Mouse (Mus musculus): Measurements from ENCODE around the gene Pcyt1a. TPM values are rescaled to one million over a fixed set of nuclear protein-coding genes. Genes with fewer than 3 reads are reported as not detected.

Pcyt1a gene
- polyA plus RNA-seq, 1 experiment from 2014 or later = 38.6 TPM

DNA sequence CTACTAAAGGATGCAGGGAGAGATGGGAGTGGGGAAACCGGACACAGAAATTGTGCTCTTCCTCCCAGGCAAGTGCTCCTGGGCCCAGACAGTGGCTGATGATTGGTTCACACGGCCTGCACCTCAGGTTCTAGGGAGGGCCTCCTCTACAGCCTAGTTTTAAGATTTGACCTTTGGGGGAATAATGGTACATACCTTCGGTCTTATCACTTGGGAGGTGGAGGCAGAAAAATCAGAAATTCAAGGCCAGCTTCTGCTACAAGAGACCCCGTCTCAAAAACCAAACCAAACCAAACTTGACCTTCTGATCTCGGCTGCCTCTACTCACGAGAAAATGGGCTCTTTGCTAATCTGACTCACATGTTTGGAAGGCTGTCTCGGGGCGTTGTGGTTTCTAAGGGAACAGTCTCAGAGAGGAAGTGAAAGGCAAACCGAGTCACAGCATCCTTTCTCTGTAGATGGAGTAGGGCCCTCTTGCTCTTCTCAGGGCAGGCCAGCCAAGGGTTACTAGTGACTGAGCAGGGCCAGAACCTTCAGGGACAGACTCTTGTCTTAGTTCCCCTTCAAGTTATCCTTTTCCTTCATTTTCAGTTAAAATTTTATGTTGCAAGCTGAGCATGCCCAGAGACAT, 29.3 kb upstream of the Pcyt1a start:
- DNase-seq = no peak
- H3K27ac ChIP-seq = no peak overlapping the region
- no peak overlapping the region for H3K4me2 ChIP-seq
- no peak overlapping the region for H3K9ac ChIP-seq
- no peak overlapping the region for H3K4me3 ChIP-seq (replicated peaks)
- H3K27me3 ChIP-seq = no peaks in the 10 kb centered on the region
- no peaks in the 10 kb centered on the region for H3K36me3 ChIP-seq
- 43% methylated on average over 9 of the region's 9 CpGs for WGBS (ENCODE audit: insufficient replicate concordance)
- ATAC-seq (ENCODE audit: low read depth) = no peak
- H3K4me1 ChIP-seq (replicated peaks) = 0 out of 2 replicates have a peak, but pooled peaks cover 4% of the 10 kb centered on the region
- no peaks in the 10 kb centered on the region for H3K9me3 ChIP-seq (replicated peaks)

DNA sequence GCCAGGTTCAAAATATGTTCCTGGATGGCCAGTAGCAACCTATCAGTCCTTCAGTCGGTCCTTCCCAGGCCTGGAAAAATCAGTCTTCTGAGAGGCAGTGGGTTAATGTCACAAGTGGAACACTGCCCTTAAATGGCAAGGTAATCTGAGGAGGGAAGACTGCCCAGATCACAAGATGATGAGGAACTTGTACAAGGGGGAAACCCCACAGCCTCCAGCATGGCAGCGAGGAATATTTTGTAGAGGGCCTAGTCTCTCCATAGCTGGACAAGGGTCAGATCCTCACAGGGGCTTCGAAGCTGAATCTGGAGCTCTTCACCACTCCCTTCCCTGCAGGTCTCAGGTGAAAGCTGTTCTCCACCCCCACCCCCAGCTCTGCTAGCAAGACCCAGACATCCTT, 27.9 kb upstream of the Pcyt1a start:
- Histone ChIP-seq H3K9ac (no peak overlapping the region), H3K4me2 (no peak overlapping the region), H3K9me3 (replicated peaks) (no peaks in the 10 kb centered on the region), H3K27ac (no peak overlapping the region), H3K4me3 (replicated peaks) (no peak overlapping the region), H3K4me1 (replicated peaks) (0 out of 2 replicates have a peak, but pooled peaks cover 4% of the 10 kb centered on the region), H3K27me3 (no peaks in the 10 kb centered on the region), H3K36me3 (no peaks in the 10 kb centered on the region)
- DNase-seq (no peak), ATAC-seq (ENCODE audit: low read depth) (no peak)
- WGBS (ENCODE audit: insufficient replicate concordance) = 77% methylated on average over 3 of the region's 3 CpGs

- Histone ChIP-seq H3K4me2 (no peak overlapping the region), H3K9me3 (replicated peaks) (no peaks in the 10 kb centered on the region), H3K4me3 (replicated peaks) (no peak overlapping the region), H3K36me3 (no peaks in the 10 kb centered on the region), H3K9ac (no peak overlapping the region), H3K27ac (no peak overlapping the region), H3K4me1 (replicated peaks) (no peaks in the 10 kb centered on the region), H3K27me3 (no peaks in the 10 kb centered on the region)
- no peak for DNase-seq
- ATAC-seq (ENCODE audit: low read depth) = no peak
- 83% methylated on average over 9 of the region's 9 CpGs for WGBS (ENCODE audit: insufficient replicate concordance)
These were observed 25.0 kb upstream of the Pcyt1a start for GRCm38 (mm10) chr16:32405716-32406115.

DNA sequence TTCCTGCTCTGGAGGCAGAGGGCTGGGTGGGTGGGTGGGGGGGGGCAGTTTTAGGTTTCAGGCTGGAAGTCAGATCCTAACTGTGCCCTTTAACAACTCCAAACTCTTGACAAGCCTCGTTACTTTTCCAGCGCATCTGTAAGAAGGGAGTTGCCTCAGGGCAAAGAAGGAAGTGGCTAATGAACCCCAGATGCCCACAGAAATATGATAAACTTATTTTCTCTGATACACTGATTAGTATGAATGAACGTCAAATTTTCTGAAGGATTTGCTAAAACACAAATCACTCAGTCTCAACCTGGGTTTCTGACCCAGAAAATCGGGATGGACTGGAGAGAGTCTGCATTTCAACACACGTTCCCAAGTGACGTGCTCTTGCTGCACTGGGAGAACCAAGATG, 24.1 kb upstream of the Pcyt1a start:
- ATAC-seq (ENCODE audit: low read depth) (no peak), DNase-seq (no peak)
- Histone ChIP-seq H3K4me3 (replicated peaks) (no peak overlapping the region), H3K36me3 (no peaks in the 10 kb centered on the region), H3K4me1 (replicated peaks) (no peaks in the 10 kb centered on the region), H3K4me2 (no peak overlapping the region), H3K9ac (no peak overlapping the region), H3K27me3 (no peaks in the 10 kb centered on the region), H3K9me3 (replicated peaks) (no peaks in the 10 kb centered on the region), H3K27ac (no peak overlapping the region)
- WGBS (ENCODE audit: insufficient replicate concordance) = 61% methylated on average over 6 of the region's 6 CpGs

- Histone ChIP-seq H3K4me2 (no peak overlapping the region), H3K4me3 (replicated peaks) (no peak overlapping the region), H3K4me1 (replicated peaks) (no peaks in the 10 kb centered on the region), H3K9me3 (replicated peaks) (no peaks in the 10 kb centered on the region), H3K27me3 (no peaks in the 10 kb centered on the region), H3K36me3 (no peaks in the 10 kb centered on the region), H3K9ac (no peak overlapping the region), H3K27ac (no peak overlapping the region)
- DNase-seq (no peak), ATAC-seq (ENCODE audit: low read depth) (no peak)
- WGBS (ENCODE audit: insufficient replicate concordance) = 52% methylated on average over 10 of the region's 10 CpGs
These were observed 23.0 kb upstream of the Pcyt1a start for GRCm38 (mm10) chr16:32407730-32408129.

- ATAC-seq (ENCODE audit: low read depth) = no peak
- H3K4me3 ChIP-seq (replicated peaks) = no peak overlapping the region
- no peaks in the 10 kb centered on the region for H3K36me3 ChIP-seq
- no peaks in the 10 kb centered on the region for H3K27me3 ChIP-seq
- peaks cover 22% of the 10 kb centered on the region for H3K4me1 ChIP-seq (replicated peaks)
- H3K4me2 ChIP-seq = no peak overlapping the region
- no peaks in the 10 kb centered on the region for H3K9me3 ChIP-seq (replicated peaks)
- no peak overlapping the region for H3K9ac ChIP-seq
- DNase-seq = no peak
- WGBS (ENCODE audit: insufficient replicate concordance) = 55% methylated on average over 1 of the region's 1 CpGs
- H3K27ac ChIP-seq = no peak overlapping the region
These were observed 13.3 kb upstream of the Pcyt1a start for GRCm38 (mm10) chr16:32417457-32417856.

DNA sequence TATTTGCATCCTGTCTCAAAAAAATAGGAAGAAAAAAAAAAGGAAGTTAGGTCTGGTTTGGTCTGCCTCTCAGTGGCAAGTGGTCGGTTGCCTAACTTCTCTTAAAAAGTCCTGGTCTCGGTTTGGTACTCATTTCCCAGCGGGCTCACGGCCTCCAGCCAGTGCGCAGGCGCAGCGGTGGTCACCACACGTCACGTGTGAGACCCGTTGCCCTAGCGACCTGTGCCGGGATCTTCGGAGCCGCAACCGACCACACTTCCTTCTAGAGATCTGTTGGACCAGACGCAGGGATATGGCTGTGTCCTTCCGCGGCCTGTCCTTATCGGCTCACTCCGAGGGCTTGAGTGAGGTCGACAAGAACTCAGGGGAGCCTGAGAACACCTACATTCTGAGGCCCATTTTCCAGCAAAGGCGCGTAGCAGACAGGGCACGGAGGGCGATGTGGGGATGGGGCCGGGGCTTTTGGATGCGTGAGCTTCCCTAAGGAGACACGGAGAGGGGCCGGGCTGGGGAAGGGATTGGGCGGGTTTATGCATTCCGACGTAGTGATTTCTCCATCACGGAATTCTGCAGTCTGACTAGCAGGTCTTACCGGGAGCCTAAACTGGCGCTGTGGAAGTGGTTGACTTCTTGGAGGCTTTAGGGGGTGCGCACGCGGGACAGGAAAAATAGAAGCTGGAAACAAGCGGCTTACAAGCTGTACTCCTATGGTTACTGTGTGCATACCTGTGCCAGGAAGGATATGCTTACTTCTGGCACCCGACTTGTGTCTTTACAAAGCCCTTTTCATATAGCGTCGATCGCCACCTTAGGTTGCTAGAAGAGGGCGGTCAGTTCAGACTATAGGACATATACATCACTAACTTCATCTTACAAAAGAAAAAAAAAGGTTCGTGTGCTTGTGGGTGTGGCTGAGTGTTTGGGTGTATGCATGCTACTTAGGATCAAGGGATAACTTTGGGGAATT, 10.9 kb upstream of the Pcyt1a start, which contains the start of gene Tctex1d2:
TSS of gene Tctex1d2 (plus strand) at position 186 of the 967 bp plus-strand sequence.
- Histone ChIP-seq H3K4me2 (peak within 1 kb of the TSS; percentile 86), H3K4me1 (replicated peaks) (peaks cover 22% of the 10 kb centered on the region), H3K9me3 (replicated peaks) (no peaks in the 10 kb centered on the region), H3K27me3 (no peaks in the 10 kb centered on the region), H3K4me3 (replicated peaks) (peak within 1 kb of the TSS; percentile 66), H3K27ac (peak within 1 kb of the TSS; percentile 47), H3K9ac (peak within 1 kb of the TSS; percentile 66), H3K36me3 (no peaks in the 10 kb centered on the region)
- peak; percentile 91 for ATAC-seq (ENCODE audit: low read depth)
- DNase-seq = peak; percentile 85
- WGBS (ENCODE audit: insufficient replicate concordance) = 3% methylated on average over 45 of the region's 45 CpGs

DNA sequence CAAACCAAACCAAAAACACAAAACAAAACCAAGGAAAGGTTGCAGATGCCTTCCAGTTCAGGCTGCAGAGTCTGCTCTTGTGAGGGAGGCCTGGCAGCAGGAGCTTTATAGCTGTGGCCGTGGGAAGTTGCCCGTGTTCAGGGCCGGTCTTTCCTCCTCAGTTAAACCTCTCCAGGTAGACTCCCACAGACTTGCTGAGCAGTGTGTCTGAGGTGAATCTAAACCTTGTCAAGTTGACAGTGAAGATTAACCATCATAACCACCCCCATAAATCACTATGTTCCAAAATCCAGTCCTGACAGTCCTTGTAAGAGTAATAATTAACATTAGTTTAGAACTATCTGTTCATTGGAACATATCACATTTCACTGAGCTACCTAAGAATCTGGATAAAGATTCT, 3.2 kb upstream of the Pcyt1a start:
- Histone ChIP-seq H3K36me3 (no peaks in the 10 kb centered on the region), H3K27ac (no peak overlapping the region), H3K4me2 (no peak overlapping the region), H3K4me3 (replicated peaks) (no peak overlapping the region), H3K4me1 (replicated peaks) (peaks cover 20% of the 10 kb centered on the region), H3K27me3 (no peaks in the 10 kb centered on the region), H3K9ac (no peak overlapping the region), H3K9me3 (replicated peaks) (no peaks in the 10 kb centered on the region)
- WGBS (ENCODE audit: insufficient replicate concordance) = 90% methylated on average over 3 of the region's 3 CpGs
- DNase-seq = no peak
- no peak for ATAC-seq (ENCODE audit: low read depth)

DNA sequence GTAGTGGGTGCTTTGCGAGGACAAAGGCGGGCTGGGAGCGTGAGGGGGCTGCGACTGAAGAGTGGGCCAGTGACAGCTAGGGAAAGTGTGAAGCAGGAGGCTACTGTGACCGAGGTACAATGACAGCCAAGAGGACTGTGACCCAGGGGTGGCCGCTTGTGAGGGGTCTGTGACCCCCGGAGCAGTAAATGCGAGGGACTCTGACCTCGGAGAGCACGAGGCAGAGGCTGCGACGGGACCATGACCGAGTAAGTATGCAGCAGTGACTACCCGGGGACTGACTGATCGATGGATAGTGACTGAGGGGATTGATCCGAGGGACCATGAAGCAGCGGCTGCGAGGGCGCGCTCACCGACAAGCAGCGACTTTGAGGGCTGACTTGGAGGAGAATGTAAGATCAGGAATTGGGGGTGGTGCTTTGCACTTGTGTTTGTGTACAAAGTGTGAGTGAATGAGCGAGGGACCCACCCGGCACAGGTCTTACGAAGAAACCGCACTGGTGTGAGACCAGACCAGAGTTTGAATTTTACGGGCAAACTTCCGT, 398 bp downstream of the Pcyt1a start:
- under 1% methylated on average over 28 of the region's 28 CpGs for WGBS (ENCODE audit: insufficient replicate concordance)
- Histone ChIP-seq H3K27ac (peak overlapping the region; percentile 92), H3K9me3 (replicated peaks) (no peaks in the 10 kb centered on the region), H3K4me2 (peak overlapping the region; percentile 81), H3K27me3 (no peaks in the 10 kb centered on the region), H3K4me1 (replicated peaks) (peaks cover 46% of the 10 kb centered on the region), H3K36me3 (0 out of 2 replicates have a peak, but pooled peaks cover 3% of the 10 kb centered on the region), H3K9ac (peak overlapping the region; percentile 97), H3K4me3 (replicated peaks) (peak overlapping the region; percentile 96)
- ATAC-seq (ENCODE audit: low read depth) = peak; percentile 66
- DNase-seq = no peak

DNA sequence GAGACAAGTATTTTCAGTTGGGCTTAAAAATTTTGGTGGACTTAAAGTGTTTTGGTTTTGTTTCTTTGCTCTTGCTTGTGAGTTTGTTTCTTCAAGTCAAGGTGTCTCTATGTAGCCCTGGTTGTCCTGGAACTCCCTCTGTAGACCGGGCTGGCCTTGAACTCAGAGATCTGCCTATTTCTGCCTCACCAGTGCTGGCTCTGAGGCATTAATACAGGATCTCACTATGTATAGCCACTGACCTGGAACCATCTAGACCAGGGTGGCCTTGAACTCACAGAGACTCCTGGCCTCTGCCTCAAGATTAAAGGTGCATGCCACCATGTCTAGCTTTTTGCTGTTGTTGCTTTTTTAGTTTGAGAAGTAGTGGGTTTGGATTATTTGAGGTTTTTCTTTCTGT, 1.2 kb downstream of the Pcyt1a start:
- H3K36me3 ChIP-seq = peaks cover 9% of the 10 kb centered on the region
- peak overlapping the region; percentile 97 for H3K9ac ChIP-seq
- no peaks in the 10 kb centered on the region for H3K27me3 ChIP-seq
- H3K4me1 ChIP-seq (replicated peaks) = peaks cover 53% of the 10 kb centered on the region
- ATAC-seq (ENCODE audit: low read depth) (no peak), DNase-seq (no peak)
- peak overlapping the region; percentile 96 for H3K4me3 ChIP-seq (replicated peaks)
- peak overlapping the region; percentile 92 for H3K27ac ChIP-seq
- 79% methylated on average over 1 of the region's 1 CpGs for WGBS (ENCODE audit: insufficient replicate concordance)
- H3K4me2 ChIP-seq = peak overlapping the region; percentile 81
- no peaks in the 10 kb centered on the region for H3K9me3 ChIP-seq (replicated peaks)

- H3K36me3 ChIP-seq = peaks cover 16% of the 10 kb centered on the region
- H3K4me3 ChIP-seq (replicated peaks) = peak overlapping the region; percentile 96
- no peak for ATAC-seq (ENCODE audit: low read depth)
- H3K9ac ChIP-seq = peak overlapping the region; percentile 97
- peak overlapping the region; percentile 81 for H3K4me2 ChIP-seq
- no peaks in the 10 kb centered on the region for H3K27me3 ChIP-seq
- H3K27ac ChIP-seq = peak overlapping the region; percentile 92
- DNase-seq = no peak
- WGBS (ENCODE audit: insufficient replicate concordance) = 62% methylated on average over 2 of the region's 2 CpGs
- no peaks in the 10 kb centered on the region for H3K9me3 ChIP-seq (replicated peaks)
- peaks cover 60% of the 10 kb centered on the region for H3K4me1 ChIP-seq (replicated peaks)
These were observed 2.4 kb downstream of the Pcyt1a start for GRCm38 (mm10) chr16:32433138-32433537.
